Mouse (Mus musculus) MEL (cell line): ENCODE measurements around the gene Gm17657. TPM values are rescaled to one million over a fixed set of nuclear protein-coding genes. Genes with fewer than 3 reads are reported as not detected.
A peak's percentile ranks its signal among the peaks of the same experiment; 100 is the strongest.
"Not testable (repeated sequence)": the region's sequence is repeated elsewhere in the genome, so short reads cannot be mapped to it uniquely, and the experiment has no call there.

Experiments
- DNase-seq: peaks from one replicate; pipeline ENCODE4 v3.0.0; 2011; ENCODE audit warnings: low read depth, low spot score
- H3K27ac ChIP-seq: 2 replicates; pipeline ENCODE4 v1.5.1; 2012; ENCODE audit warnings: low read depth, mild to moderate bottlenecking, control low read depth, low read length, moderate library complexity; ENCODE audit not compliant: control insufficient read depth
- H3K27me3 ChIP-seq, 2 experiments: fragments of 150-350 bp in 1 of 2; sonication (generic) in 1 of 2; 2 replicates each; pipeline ENCODE4 v1.6.1; 2012; ENCODE audit warnings: low read length in 2 of 2, mild to moderate bottlenecking in 2 of 2, improper control_type of control experiment in 1 of 2, moderate library complexity in 1 of 2; ENCODE audit not compliant: insufficient read depth in 2 of 2, control insufficient read depth in 1 of 2
- H3K36me3 ChIP-seq, 2 experiments: 2 replicates each; pipeline ENCODE4 v1.6.1; 2012 to 2014; ENCODE audit warnings: low read length in 2 of 2, improper control_type of control experiment in 1 of 2, inconsistent platforms in 1 of 2, mild to moderate bottlenecking in 1 of 2; ENCODE audit not compliant: insufficient read depth in 2 of 2, control insufficient read depth in 1 of 2
- H3K4me1 ChIP-seq, 2 experiments: fragments of 150-350 bp in 1 of 2; sonication (generic) in 1 of 2; 2 replicates each; pipeline ENCODE4 v1.6.1; 2012; ENCODE audit warnings: low read length in 2 of 2, improper control_type of control experiment in 1 of 2, mild to moderate bottlenecking in 1 of 2; ENCODE audit not compliant: insufficient read depth in 2 of 2, control insufficient read depth in 1 of 2
- H3K4me3 ChIP-seq, 2 experiments: fragments of 150-350 bp in 1 of 2; sonication (generic) in 1 of 2; 2 replicates each; pipeline ENCODE4 v1.5.1; 2012; ENCODE audit warnings: low read depth in 2 of 2, low read length in 2 of 2, mild to moderate bottlenecking in 2 of 2, moderate library complexity in 2 of 2, control low read depth in 1 of 2, improper control_type of control experiment in 1 of 2; ENCODE audit not compliant: control insufficient read depth in 1 of 2, insufficient read depth in 1 of 2
- H3K79me2 ChIP-seq: 2 replicates; pipeline ENCODE4 v1.6.1; 2012; ENCODE audit warnings: mild to moderate bottlenecking, low read length, moderate library complexity; ENCODE audit not compliant: control insufficient read depth, poor library complexity, insufficient read depth
- H3K9ac ChIP-seq: 2 replicates; pipeline ENCODE4 v1.6.1; 2012; ENCODE audit warnings: low read depth, mild to moderate bottlenecking, control low read depth, low read length, moderate library complexity; ENCODE audit not compliant: control insufficient read depth, poor library complexity, severe bottlenecking
- H3K9me3 ChIP-seq: fragments of 150-350 bp; sonication (generic); replicated peaks from 2 replicates; pipeline ENCODE4 v1.6.1; 2012; ENCODE audit warnings: mild to moderate bottlenecking, low read length, improper control_type of control experiment, moderate library complexity; ENCODE audit not compliant: insufficient read depth
- BHLHE40 ChIP-seq: IDR thresholded peaks from 2 replicates; pipeline ENCODE4 v1.6.1; 2012; ENCODE audit warnings: low read depth, mild to moderate bottlenecking, inconsistent platforms, low read length, improper control_type of control experiment, borderline replicate concordance
- CTCF ChIP-seq, 3 experiments: IDR thresholded peaks in 2 of 3; conservative IDR thresholded peaks in 1 of 3; 2 replicates each; pipeline ENCODE4 v1.5.1; 2011 to 2012; ENCODE audit warnings: low read length in 3 of 3, low read depth in 2 of 3, mild to moderate bottlenecking in 2 of 3, improper control_type of control experiment in 1 of 3, inconsistent platforms in 1 of 3, mixed read lengths in 1 of 3, moderate library complexity in 1 of 3; ENCODE audit not compliant: control insufficient read depth in 1 of 3, insufficient read depth in 1 of 3, poor library complexity in 1 of 3, severe bottlenecking in 1 of 3
- E2F4 ChIP-seq: IDR thresholded peaks from 2 replicates; pipeline ENCODE4 v1.6.1; 2011; ENCODE audit warnings: low read depth, low read length, improper control_type of control experiment, borderline replicate concordance
- EP300 ChIP-seq, 2 experiments: IDR thresholded peaks; 2 replicates each; pipeline ENCODE4 v1.6.1; 2011; ENCODE audit warnings: improper control_type of control experiment in 2 of 2, low read length in 2 of 2, low read depth in 1 of 2, mild to moderate bottlenecking in 1 of 2
- GATA1 ChIP-seq: IDR thresholded peaks from 2 replicates; pipeline ENCODE4 v1.6.1; 2011; ENCODE audit warnings: low read depth, low read length, improper control_type of control experiment
- MAFK ChIP-seq: IDR thresholded peaks from 2 replicates; pipeline ENCODE4 v1.6.1; 2011; ENCODE audit warnings: low read depth, mild to moderate bottlenecking, low read length, improper control_type of control experiment, borderline replicate concordance
- MAX ChIP-seq: IDR thresholded peaks from 2 replicates; pipeline ENCODE4 v1.6.1; 2011; ENCODE audit warnings: low read length, improper control_type of control experiment
- NELFE ChIP-seq: IDR thresholded peaks from 2 replicates; pipeline ENCODE4 v1.6.1; 2011; ENCODE audit warnings: low read depth, low read length, improper control_type of control experiment
- POLR2A ChIP-seq, 2 experiments: IDR thresholded peaks; 2 replicates each; pipeline ENCODE4 v1.6.1; 2011 to 2012; ENCODE audit warnings: low read length in 2 of 2, mild to moderate bottlenecking in 2 of 2, control low read depth in 1 of 2, improper control_type of control experiment in 1 of 2, low read depth in 1 of 2, moderate library complexity in 1 of 2; ENCODE audit not compliant: control insufficient read depth in 1 of 2, insufficient read depth in 1 of 2, poor library complexity in 1 of 2
- RAD21 ChIP-seq: IDR thresholded peaks from 2 replicates; pipeline ENCODE4 v1.6.1; 2011; ENCODE audit warnings: mild to moderate bottlenecking, low read depth, low read length, improper control_type of control experiment
- TBP ChIP-seq: IDR thresholded peaks from 2 replicates; pipeline ENCODE4 v1.8.0; 2011; ENCODE audit warnings: low read depth, low read length, improper control_type of control experiment
- ZKSCAN1 ChIP-seq: IDR thresholded peaks from 2 replicates; pipeline ENCODE4 v1.6.1; 2012; ENCODE audit warnings: low read depth, mild to moderate bottlenecking, inconsistent platforms, low read length, improper control_type of control experiment, moderate library complexity
- polyA plus RNA-seq, 2 experiments: library from polyadenylated mRNA; stranded (reverse) in 1 of 2; unstranded in 1 of 2; fragments of >175 nt in 1 of 2; fragments of >200 nt in 1 of 2; gene quantifications; 2 replicates each; pipeline versions ENCODE4 v1.2.1 to v1.2.4; 2012; ENCODE audit warnings: low replicate concordance in 2 of 2, low read depth in 1 of 2; ENCODE audit not compliant: insufficient read length in 2 of 2, insufficient read depth in 1 of 2, missing spikeins in 1 of 2
- total RNA-seq: library from RNA; depleted of rRNA; stranded (reverse); fragments of 300-350 nt; gene quantifications from 2 replicates; pipeline ENCODE4 v1.2.3, GENCODE M21; 2012

Gene Gm17657
- total and polyA plus RNA-seq, 3 experiments: 0.31 to 2.7 TPM; not detected in 1

DNA sequence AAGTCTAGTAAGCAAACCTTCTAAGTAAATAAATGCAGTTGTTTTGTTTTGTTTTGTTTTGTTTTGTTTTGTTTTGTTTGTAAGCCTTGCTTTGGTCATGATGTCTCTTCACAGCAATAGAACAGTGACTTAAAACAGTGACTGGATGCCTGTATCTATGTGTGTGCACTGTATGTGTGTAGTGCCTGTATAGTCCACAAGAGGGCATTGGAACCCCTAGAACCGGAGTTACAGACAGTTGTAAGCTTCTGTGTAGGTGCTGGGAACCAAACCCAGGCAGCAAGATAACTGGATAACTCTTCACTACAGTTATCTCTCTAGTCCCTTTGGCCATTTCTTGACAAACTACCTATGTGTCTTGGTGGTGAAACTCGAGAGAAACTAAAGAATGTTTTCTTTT is 23.8 kb downstream of the Gm17657 start:
- TF ChIP-seq CTCF (IDR thresholded peaks at IDR 0.05 in 2 of 3, conservative IDR thresholded peaks at IDR 0.05 in 1 of 3; ENCODE audit: control insufficient read depth in 1 of 3, insufficient read depth in 1 of 3, low read depth in 2 of 3, low read length in 3 of 3, poor library complexity in 1 of 3, severe bottlenecking in 1 of 3): peak in 2 of 3 experiments; percentile 28 to 38; a peak in 3 of 6 replicates
- no peak for TF ChIP-seq MAFK
- H3K27me3 ChIP-seq: no peaks in the 10 kb centered on the region
- H3K36me3 ChIP-seq: no peaks in the 10 kb centered on the region; a peak in 1 of 4 replicates
- H3K79me2 ChIP-seq: no peaks in the 10 kb centered on the region
- H3K4me1 ChIP-seq: 0 out of 4 replicates have a peak, but pooled peaks cover 0 to 4% of the 10 kb centered on the region in 2 experiments
- DNase-seq: no peak
- H3K27ac ChIP-seq: no peak overlapping the region
- H3K4me3 ChIP-seq: no peak overlapping the region
- no peaks in the 10 kb centered on the region for H3K9me3 ChIP-seq
- no peak overlapping the region for H3K9ac ChIP-seq

DNA sequence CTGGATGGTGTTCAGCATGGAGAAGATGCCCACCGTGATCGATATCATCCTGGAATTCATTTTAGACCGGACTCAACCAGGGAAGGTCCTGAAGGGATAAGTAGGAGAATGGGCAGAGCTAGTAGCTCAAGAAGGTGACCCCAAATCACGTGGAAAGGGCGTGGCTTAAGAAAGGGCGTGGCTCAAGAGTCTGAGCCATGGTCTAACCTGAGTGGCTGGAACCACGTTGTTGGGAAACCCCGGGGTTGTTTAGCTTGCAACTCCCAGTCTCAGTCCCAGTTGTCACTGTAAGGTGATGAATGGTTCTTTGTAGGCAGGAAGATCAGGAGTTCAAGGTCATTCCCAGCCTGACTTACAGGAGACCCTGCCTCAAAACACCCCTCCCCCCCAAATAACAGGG is 29.7 kb downstream of the Gm17657 start:
- Histone ChIP-seq H3K4me1 (no peaks in the 10 kb centered on the region), H3K36me3 (no peaks in the 10 kb centered on the region), H3K9me3 (no peaks in the 10 kb centered on the region), H3K79me2 (no peaks in the 10 kb centered on the region), H3K27me3 (no peaks in the 10 kb centered on the region), H3K27ac (no peak overlapping the region), H3K4me3 (no peak overlapping the region), H3K9ac (no peak overlapping the region)
- TF ChIP-seq MAX (no peak), POLR2A (IDR thresholded peaks at IDR 0.05; ENCODE audit: control insufficient read depth in 1 of 2, insufficient read depth in 1 of 2, low read depth in 1 of 2, low read length in 2 of 2, poor library complexity in 1 of 2) (no peak), NELFE (no peak), GATA1 (no peak), E2F4 (no peak), CTCF (IDR thresholded peaks at IDR 0.05 in 2 of 3, conservative IDR thresholded peaks at IDR 0.05 in 1 of 3; ENCODE audit: control insufficient read depth in 1 of 3, insufficient read depth in 1 of 3, low read depth in 2 of 3, low read length in 3 of 3, poor library complexity in 1 of 3, severe bottlenecking in 1 of 3) (no peak), EP300 (IDR thresholded peaks at IDR 0.05; ENCODE audit: low read depth in 1 of 2, low read length in 2 of 2) (no peak), ZKSCAN1 (no peak), RAD21 (no peak), BHLHE40 (no peak), MAFK (no peak)
- DNase-seq: no peak

- not testable (repeated sequence) for H3K79me2 ChIP-seq, H3K9me3 ChIP-seq, H3K4me1 ChIP-seq, DNase-seq, H3K4me3 ChIP-seq, H3K27ac ChIP-seq, H3K36me3 ChIP-seq, H3K9ac ChIP-seq, H3K27me3 ChIP-seq
- peak; percentile 78 for TF ChIP-seq TBP
These were observed 30.8 kb downstream of the Gm17657 start for GRCm38 (mm10) chr17:29518665-29519064.
